Mouse (Mus musculus): ENCODE results near the gene Ndufb7.

GRCm38 (mm10) chr8:83619568-83620285 is 53.3 kb downstream of the Ndufb7 start:
- no peak for TF ChIP-seq GATA1 (IDR thresholded peaks at IDR 0.05; ENCODE audit: low read length)
- TF ChIP-seq TAL1 (IDR thresholded peaks at IDR 0.05; ENCODE audit: low read length): no peak
